Mouse (Mus musculus): ENCODE results near the gene Clcn7. TPM values are rescaled to one million over a fixed set of nuclear protein-coding genes. Genes with fewer than 3 reads are reported as not detected.
"Not testable (repeated sequence)": the region's sequence is repeated elsewhere in the genome, so short reads cannot be mapped to it uniquely, and the experiment has no call there.

Gene Clcn7
- polyA plus RNA-seq, 1 experiment from 2014 or later = 18.9 TPM

DNA sequence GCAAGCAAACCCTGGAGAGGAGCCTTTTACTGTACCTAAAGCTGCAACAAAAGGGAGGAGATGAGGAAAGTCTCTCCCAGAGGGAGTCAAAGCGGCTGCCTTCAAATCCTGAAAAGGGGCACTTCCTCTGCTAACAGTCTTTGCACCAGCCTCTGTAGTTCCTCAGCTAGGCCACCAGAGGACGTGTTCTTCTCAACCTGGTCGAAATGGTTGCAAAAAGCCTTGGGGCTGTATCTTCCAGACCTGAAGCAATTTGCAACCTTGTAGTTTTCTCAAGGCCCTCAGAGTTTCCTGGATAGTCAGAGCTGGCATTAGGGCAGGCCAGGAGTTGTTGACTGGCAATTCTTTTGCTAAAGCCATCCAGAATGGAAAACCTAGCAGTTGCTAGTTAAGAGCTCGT is 15.9 kb upstream of the Clcn7 start:
- no peak overlapping the region for H3K4me3 ChIP-seq (ENCODE audit: low read depth, low read length)
- peaks cover 8% of the 10 kb centered on the region; the same call in 1 of the 2 replicates for H3K4me1 ChIP-seq (ENCODE audit: control insufficient read depth, insufficient read depth, low read length)
- no peak overlapping the region for H3K9ac ChIP-seq (ENCODE audit: low read depth, low read length)
- no peak overlapping the region for H3K4me2 ChIP-seq
- H3K36me3 ChIP-seq (ENCODE audit: control insufficient read depth, insufficient read depth, low read length) = no peaks in the 10 kb centered on the region
- no peaks in the 10 kb centered on the region for H3K27me3 ChIP-seq (ENCODE audit: control insufficient read depth, insufficient read depth, low read length)
- no peak overlapping the region for H3K27ac ChIP-seq (ENCODE audit: low read depth, low read length)
- WGBS (ENCODE audit: insufficient replicate concordance) = 36% methylated on average over 4 of the region's 4 CpGs
- no peaks in the 10 kb centered on the region for H3K9me3 ChIP-seq (replicated peaks; ENCODE audit: control insufficient read depth, low read length)
- no peak for ATAC-seq (replicated peaks; ENCODE audit: insufficient number of reproducible peaks, low FRiP score, low TSS enrichment)

DNA sequence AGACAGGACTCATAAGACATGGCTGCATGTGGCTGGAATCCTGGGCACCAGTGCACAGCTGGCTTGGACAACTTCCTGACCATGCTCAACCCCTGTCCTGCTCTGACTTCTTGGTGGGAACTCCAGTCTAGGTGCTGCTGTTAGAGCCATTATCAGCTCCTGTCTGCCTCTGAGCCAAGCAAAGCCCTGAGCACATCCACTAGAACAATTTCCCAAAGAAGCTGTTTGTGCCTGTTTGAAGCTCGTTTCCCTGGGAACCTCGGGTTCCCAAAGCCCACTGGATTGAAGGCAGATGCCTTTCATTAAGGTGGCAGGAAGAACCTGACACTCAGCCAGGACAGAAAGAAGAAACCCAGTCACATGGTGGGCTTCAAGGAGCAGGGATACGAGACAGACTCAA is 12.8 kb upstream of the Clcn7 start, which contains the start of gene Ptx4:
Gene Ptx4, plus strand, starts transcription at position 355 of the 400 bp plus-strand sequence.
- H3K4me2 ChIP-seq = no peak within 1 kb of the TSS
- H3K9ac ChIP-seq (ENCODE audit: low read depth, low read length) = 0 out of 2 replicates have a peak within 1 kb of the TSS, but pooled peaks have one; percentile 39
- ATAC-seq (replicated peaks; ENCODE audit: insufficient number of reproducible peaks, low FRiP score, low TSS enrichment) = no peak
- H3K4me3 ChIP-seq (ENCODE audit: low read depth, low read length) = no peak within 1 kb of the TSS
- 39% methylated on average over 3 of the region's 3 CpGs for WGBS (ENCODE audit: insufficient replicate concordance)
- 0 out of 2 replicates have a peak, but pooled peaks cover 4% of the 10 kb centered on the region for H3K4me1 ChIP-seq (ENCODE audit: control insufficient read depth, insufficient read depth, low read length)
- H3K36me3 ChIP-seq (ENCODE audit: control insufficient read depth, insufficient read depth, low read length) = no peaks in the 10 kb centered on the region
- H3K27me3 ChIP-seq (ENCODE audit: control insufficient read depth, insufficient read depth, low read length) = no peaks in the 10 kb centered on the region
- no peak within 1 kb of the TSS for H3K27ac ChIP-seq (ENCODE audit: low read depth, low read length)
- no peaks in the 10 kb centered on the region for H3K9me3 ChIP-seq (replicated peaks; ENCODE audit: control insufficient read depth, low read length)

DNA sequence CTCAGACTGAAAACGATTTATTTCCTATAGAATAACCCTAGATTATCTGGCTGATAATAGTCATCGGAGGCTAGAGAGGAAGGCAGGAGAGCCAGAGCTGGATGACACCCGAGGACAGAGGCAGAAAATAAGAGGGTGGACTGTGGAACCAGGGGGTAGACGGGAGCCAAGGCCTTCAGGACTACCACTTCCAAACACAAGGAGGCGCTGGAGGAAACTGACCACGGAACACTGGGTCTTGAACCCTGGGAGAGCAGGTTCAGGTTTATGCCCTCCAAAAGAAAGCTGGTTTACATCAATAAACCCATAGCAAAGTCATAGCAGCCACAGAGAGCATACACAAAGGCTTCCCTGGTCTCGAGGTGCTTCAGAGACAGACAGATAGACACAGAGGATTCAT is 9.2 kb upstream of the Clcn7 start:
- H3K9me3 ChIP-seq (replicated peaks; ENCODE audit: control insufficient read depth, low read length) = no peaks in the 10 kb centered on the region
- no peak overlapping the region for H3K4me2 ChIP-seq
- WGBS (ENCODE audit: insufficient replicate concordance) = 24% methylated on average over 7 of the region's 7 CpGs
- no peak overlapping the region for H3K4me3 ChIP-seq (ENCODE audit: low read depth, low read length)
- no peak overlapping the region for H3K9ac ChIP-seq (ENCODE audit: low read depth, low read length)
- H3K27me3 ChIP-seq (ENCODE audit: control insufficient read depth, insufficient read depth, low read length) = no peaks in the 10 kb centered on the region
- ATAC-seq (replicated peaks; ENCODE audit: insufficient number of reproducible peaks, low FRiP score, low TSS enrichment) = no peak
- no peaks in the 10 kb centered on the region for H3K4me1 ChIP-seq (ENCODE audit: control insufficient read depth, insufficient read depth, low read length)
- no peak overlapping the region for H3K27ac ChIP-seq (ENCODE audit: low read depth, low read length)
- no peaks in the 10 kb centered on the region for H3K36me3 ChIP-seq (ENCODE audit: control insufficient read depth, insufficient read depth, low read length)

DNA sequence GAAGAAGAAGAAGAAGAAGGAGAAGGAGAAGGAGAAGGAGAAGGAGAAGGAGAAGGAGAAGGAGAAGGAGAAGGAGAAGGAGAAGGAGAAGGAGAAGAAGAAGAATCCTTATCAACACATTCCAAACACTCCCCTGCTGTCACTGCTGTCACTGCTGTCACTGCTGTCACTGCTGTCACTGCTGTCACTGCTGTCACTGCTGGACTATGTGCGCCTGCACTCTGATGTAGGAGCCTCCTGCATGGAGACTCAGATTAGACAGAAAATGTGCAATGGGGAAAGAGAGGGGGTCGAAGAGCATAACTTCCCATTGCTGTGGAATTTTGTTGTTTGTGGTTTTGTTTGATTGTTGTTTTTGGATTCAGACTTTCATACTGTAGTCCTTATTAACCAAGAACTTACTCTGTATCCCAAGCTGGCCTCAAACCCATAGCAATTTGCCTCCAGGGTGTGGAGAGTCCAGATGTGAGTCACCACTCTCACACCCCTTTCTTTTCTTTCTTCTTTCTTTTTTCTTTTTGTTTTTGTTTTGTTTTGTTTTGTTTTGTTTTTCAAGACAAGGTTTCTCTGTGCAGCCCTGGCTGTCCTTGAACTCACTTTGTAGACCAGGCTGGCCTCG is 7.6 kb upstream of the Clcn7 start:
- H3K36me3 ChIP-seq (ENCODE audit: control insufficient read depth, insufficient read depth, low read length); H3K9me3 ChIP-seq (replicated peaks; ENCODE audit: control insufficient read depth, low read length); H3K4me3 ChIP-seq (ENCODE audit: low read depth, low read length); H3K4me1 ChIP-seq (ENCODE audit: control insufficient read depth, insufficient read depth, low read length); H3K27me3 ChIP-seq (ENCODE audit: control insufficient read depth, insufficient read depth, low read length); H3K4me2 ChIP-seq; ATAC-seq (replicated peaks; ENCODE audit: insufficient number of reproducible peaks, low FRiP score, low TSS enrichment); H3K9ac ChIP-seq (ENCODE audit: low read depth, low read length): not testable (repeated sequence)
- WGBS (ENCODE audit: insufficient replicate concordance) = 52% methylated on average over 3 of the region's 3 CpGs
- H3K27ac ChIP-seq (ENCODE audit: low read depth, low read length) = peak overlapping the region; percentile 35; the same call in 1 of the 2 replicates

DNA sequence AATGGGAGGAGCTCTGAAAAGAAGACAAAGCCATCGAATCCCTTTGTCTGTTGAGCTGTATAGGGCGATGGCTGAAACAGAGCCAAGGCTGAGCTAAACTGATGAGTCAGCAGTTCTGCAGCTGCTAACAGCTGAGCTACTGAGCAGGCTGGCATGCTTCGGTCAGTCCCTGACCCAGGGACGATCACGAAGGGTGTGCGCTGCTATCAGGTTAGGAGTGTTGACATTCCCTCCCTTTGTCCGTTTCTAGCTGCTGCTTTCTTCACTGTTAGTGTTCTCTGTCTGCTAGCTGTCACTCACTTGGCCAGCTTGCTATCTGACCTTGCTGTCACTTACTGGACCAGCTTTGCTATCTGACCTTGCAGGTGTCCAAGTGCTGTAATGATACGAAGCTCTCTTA is 6.1 kb upstream of the Clcn7 start:
- H3K4me2 ChIP-seq = no peak overlapping the region; the same call in 1 of the 2 replicates

DNA sequence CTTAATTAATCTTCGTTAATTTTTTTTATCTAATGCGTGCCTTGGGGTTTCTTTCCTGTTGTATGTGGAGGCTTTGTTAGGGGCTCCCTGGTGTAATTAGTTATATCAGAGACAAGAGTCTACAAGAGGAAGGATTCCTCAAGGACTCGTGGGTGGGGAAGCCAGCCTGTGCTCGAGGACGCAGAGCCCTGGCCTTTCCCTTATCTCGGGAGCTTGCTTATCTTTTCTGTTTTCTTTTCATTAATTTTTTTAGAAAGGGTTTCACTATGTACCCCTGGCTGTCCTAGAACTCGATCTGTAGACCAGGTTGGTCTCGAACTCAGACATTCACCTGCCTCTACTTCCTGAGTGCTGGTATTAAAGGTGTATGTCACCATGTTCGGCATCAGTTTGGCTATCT is 5.5 kb upstream of the Clcn7 start:
- WGBS (ENCODE audit: insufficient replicate concordance) = 45% methylated on average over 9 of the region's 9 CpGs
- no peak overlapping the region for H3K9ac ChIP-seq (ENCODE audit: low read depth, low read length)
- peak overlapping the region; percentile 24 for H3K27ac ChIP-seq (ENCODE audit: low read depth, low read length)
- no peak overlapping the region for H3K4me3 ChIP-seq (ENCODE audit: low read depth, low read length)
- no peaks in the 10 kb centered on the region for H3K36me3 ChIP-seq (ENCODE audit: control insufficient read depth, insufficient read depth, low read length)
- H3K4me2 ChIP-seq = no peak overlapping the region
- no peak for ATAC-seq (replicated peaks; ENCODE audit: insufficient number of reproducible peaks, low FRiP score, low TSS enrichment)
- no peaks in the 10 kb centered on the region for H3K27me3 ChIP-seq (ENCODE audit: control insufficient read depth, insufficient read depth, low read length)
- no peaks in the 10 kb centered on the region for H3K4me1 ChIP-seq (ENCODE audit: control insufficient read depth, insufficient read depth, low read length)
- H3K9me3 ChIP-seq (replicated peaks; ENCODE audit: control insufficient read depth, low read length) = no peaks in the 10 kb centered on the region

More for the DNA sequence above, 6.1 kb upstream of the Clcn7 start:
- peak; percentile 83 for ATAC-seq (replicated peaks; ENCODE audit: insufficient number of reproducible peaks, low FRiP score, low TSS enrichment)
- Histone ChIP-seq H3K4me3 (ENCODE audit: low read depth, low read length) (no peak overlapping the region), H3K27ac (ENCODE audit: low read depth, low read length) (peak overlapping the region; percentile 24), H3K9ac (ENCODE audit: low read depth, low read length) (no peak overlapping the region), H3K36me3 (ENCODE audit: control insufficient read depth, insufficient read depth, low read length) (no peaks in the 10 kb centered on the region), H3K4me1 (ENCODE audit: control insufficient read depth, insufficient read depth, low read length) (no peaks in the 10 kb centered on the region), H3K27me3 (ENCODE audit: control insufficient read depth, insufficient read depth, low read length) (no peaks in the 10 kb centered on the region), H3K9me3 (replicated peaks; ENCODE audit: control insufficient read depth, low read length) (no peaks in the 10 kb centered on the region)
- WGBS (ENCODE audit: insufficient replicate concordance) = 18% methylated on average over 8 of the region's 8 CpGs

DNA sequence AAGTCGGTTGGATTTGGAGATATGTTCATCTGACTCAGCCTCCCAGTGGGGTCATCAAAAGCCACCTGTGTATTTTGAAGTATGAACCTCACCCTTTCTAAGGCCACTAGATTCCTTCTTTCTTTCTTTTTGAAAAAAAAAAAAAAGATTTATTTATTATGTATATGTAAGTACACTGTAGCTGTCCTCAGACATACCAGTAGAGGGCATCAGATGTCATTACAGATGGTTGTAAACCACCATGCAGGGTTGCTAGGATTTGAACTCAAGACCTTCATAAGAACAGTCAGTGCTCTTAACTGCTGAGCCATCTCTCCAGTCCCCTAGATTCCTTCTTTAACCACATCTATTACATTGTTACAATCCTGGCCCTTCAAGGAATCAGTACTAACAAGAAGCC is 3.1 kb upstream of the Clcn7 start:
- 83% methylated on average over 1 of the region's 1 CpGs for WGBS (ENCODE audit: insufficient replicate concordance)
- Histone ChIP-seq H3K4me1 (ENCODE audit: control insufficient read depth, insufficient read depth, low read length) (peaks cover 8% of the 10 kb centered on the region), H3K9me3 (replicated peaks; ENCODE audit: control insufficient read depth, low read length) (no peaks in the 10 kb centered on the region), H3K27ac (ENCODE audit: low read depth, low read length) (no peak overlapping the region), H3K4me2 (no peak overlapping the region), H3K4me3 (ENCODE audit: low read depth, low read length) (no peak overlapping the region), H3K36me3 (ENCODE audit: control insufficient read depth, insufficient read depth, low read length) (no peaks in the 10 kb centered on the region), H3K27me3 (ENCODE audit: control insufficient read depth, insufficient read depth, low read length) (no peaks in the 10 kb centered on the region), H3K9ac (ENCODE audit: low read depth, low read length) (no peak overlapping the region)
- no peak for ATAC-seq (replicated peaks; ENCODE audit: insufficient number of reproducible peaks, low FRiP score, low TSS enrichment)

DNA sequence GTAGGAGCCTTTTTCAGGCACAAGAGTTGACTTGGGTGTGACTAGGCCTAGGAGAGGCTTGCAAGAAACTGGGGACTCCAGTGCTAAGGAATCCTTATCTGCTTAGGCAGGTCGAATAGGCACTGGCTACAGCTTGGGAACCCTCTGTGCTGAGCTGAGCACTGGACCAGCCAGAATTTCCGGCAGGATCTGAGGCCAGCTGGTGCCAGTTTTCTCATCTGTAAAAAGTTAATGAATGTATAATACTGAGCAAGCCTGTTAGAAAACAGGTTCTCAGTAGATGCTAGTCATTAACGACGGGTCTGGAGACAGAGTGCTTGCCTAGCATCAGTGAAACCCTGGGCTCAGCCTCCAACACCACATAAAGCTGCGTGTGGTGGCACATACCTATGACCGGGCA is 2.4 kb downstream of the Clcn7 start:
- no peak overlapping the region for H3K9ac ChIP-seq (ENCODE audit: low read depth, low read length)
- ATAC-seq (replicated peaks; ENCODE audit: insufficient number of reproducible peaks, low FRiP score, low TSS enrichment) = no peak

DNA sequence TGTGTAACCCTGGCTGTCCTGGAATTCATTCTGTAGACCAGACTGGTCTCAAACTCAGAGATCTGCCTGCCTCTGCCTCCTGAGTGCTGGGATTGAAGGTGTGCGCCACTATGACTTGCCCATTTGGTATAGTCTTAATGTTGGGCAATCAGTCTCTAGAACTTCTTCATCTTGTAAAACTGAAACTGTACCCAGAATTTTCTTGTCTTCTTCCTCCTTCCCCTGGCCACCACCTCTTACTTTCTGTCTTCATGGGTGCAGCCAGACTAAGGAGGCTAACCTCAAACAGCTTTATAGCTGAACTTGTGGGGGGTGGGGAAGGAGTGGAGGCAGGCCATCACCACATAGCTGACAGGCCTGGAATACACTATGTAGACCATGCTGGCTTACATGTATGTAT is 5.6 kb downstream of the Clcn7 start:
- Histone ChIP-seq H3K4me1 (ENCODE audit: control insufficient read depth, insufficient read depth, low read length) (peaks cover 7% of the 10 kb centered on the region), H3K27me3 (ENCODE audit: control insufficient read depth, insufficient read depth, low read length) (no peaks in the 10 kb centered on the region), H3K4me3 (ENCODE audit: low read depth, low read length) (no peak overlapping the region), H3K9me3 (replicated peaks; ENCODE audit: control insufficient read depth, low read length) (no peaks in the 10 kb centered on the region), H3K36me3 (ENCODE audit: control insufficient read depth, insufficient read depth, low read length) (no peaks in the 10 kb centered on the region), H3K9ac (ENCODE audit: low read depth, low read length) (no peak overlapping the region), H3K4me2 (no peak overlapping the region), H3K27ac (ENCODE audit: low read depth, low read length) (no peak overlapping the region)
- ATAC-seq (replicated peaks; ENCODE audit: insufficient number of reproducible peaks, low FRiP score, low TSS enrichment) = no peak
- WGBS (ENCODE audit: insufficient replicate concordance) = 91% methylated on average over 1 of the region's 1 CpGs

More for the DNA sequence above, 2.4 kb downstream of the Clcn7 start:
- peaks cover 8% of the 10 kb centered on the region for H3K4me1 ChIP-seq (ENCODE audit: control insufficient read depth, insufficient read depth, low read length)
- no peak overlapping the region for H3K4me2 ChIP-seq
- no peaks in the 10 kb centered on the region for H3K36me3 ChIP-seq (ENCODE audit: control insufficient read depth, insufficient read depth, low read length)
- no peaks in the 10 kb centered on the region for H3K27me3 ChIP-seq (ENCODE audit: control insufficient read depth, insufficient read depth, low read length)
- no peaks in the 10 kb centered on the region for H3K9me3 ChIP-seq (replicated peaks; ENCODE audit: control insufficient read depth, low read length)
- H3K27ac ChIP-seq (ENCODE audit: low read depth, low read length) = no peak overlapping the region
- H3K4me3 ChIP-seq (ENCODE audit: low read depth, low read length) = no peak overlapping the region
- WGBS (ENCODE audit: insufficient replicate concordance) = 82% methylated on average over 6 of the region's 6 CpGs

All from heart, embryonic 11.5 days (tissue).